Mouse (Mus musculus) left cerebral cortex, postnatal 36 days (tissue): Measurements from ENCODE around the gene Kazn. TPM values are rescaled to one million over a fixed set of nuclear protein-coding genes. Genes with fewer than 3 reads are reported as not detected.

Experiments
- DNase-seq, 2 experiments: peaks; one replicate each; pipeline ENCODE4 v3.0.0; 2021 to 2022; ENCODE audit warnings: low spot score in 2 of 2, mixed read lengths in 1 of 2
- intact Hi-C: fragments of 180-260 bp; cut with DNase I; formaldehyde crosslinking; loops from one replicate; pipeline ENCODE4 v1.15.1; 2025
- total RNA-seq, 2 experiments: library from RNA; stranded (reverse); gene quantifications; 2 replicates each; pipeline ENCODE4 v1.2.3; 2021

Kazn gene
- total RNA-seq, 2 experiments from 2014 or later: 80.6 to 112 TPM

DNA sequence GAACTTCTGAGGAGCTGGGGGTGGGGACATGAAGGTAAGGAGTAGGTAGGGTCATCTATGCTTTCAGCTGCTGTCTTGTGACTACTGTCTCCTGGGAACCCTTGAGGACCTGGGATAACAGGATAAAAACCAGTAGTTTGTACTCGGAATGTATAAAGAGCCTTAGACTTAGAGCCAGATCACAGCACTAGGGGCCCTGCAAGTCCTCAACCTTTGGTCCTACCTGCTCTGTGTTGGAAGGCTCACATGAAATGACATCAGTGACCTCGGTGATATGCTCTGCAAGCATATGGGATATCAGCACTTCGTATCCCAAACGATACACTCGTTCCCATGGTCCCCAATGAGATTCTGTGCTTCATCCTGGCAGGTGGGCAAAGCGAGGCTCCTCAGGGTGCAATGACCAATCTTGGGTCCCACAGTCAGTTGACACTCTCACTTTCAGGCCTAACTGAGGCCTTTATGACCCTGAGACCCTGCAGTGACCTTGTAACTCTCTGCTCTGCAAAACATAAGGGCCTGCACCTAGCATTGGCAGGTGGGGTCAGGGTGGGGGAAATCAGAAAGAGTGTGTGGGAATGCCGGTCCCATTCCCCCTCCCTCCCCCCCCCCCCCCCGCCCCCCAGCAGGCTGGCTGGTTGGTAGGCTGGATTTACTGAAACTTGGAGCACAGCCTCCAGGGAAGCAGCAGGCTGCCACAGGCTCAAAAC, 67.3 kb downstream of the Kazn start:
- DNase-seq: no peak

DNA sequence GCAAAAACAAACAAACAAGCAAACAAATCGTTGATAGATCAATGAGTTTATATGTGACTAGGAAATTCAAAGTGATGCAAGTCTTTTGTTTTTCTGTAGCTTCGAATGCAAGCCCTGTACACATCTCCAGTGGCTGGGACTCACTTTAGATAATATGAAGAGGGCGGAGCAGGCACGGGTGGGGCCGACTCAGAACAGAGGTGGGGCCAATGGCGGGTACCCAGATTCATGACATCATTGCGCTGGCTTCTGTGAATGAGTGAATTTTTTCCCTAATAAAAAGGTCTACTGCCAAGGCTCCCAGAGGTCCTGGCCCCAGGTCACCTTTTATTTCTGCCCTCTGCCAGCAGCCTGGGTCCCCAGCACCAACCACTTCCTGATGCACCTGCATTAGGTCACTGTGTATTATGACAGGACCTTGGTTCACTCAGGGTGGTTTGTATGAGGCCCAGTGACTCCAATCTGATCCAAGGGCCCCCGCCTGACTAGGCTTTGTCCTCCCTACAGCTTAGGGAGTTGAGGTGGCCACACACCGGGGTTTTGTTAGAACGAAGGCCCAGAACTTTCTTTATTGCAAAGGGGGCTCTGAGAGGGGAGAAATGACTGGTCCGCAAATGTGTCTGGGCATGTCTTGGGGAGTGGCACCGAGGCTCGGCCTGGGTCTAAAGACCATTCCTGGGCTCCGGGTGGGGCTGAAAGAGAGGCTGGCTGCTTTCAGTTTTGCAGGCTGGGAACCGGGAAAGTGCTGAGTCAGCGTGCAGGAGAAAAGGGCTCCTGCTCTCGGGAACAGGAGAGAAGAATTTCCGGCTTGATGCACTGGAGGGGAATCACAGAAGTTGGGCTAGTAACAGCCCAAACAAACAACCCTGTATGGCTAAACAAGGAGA, 68.1 kb downstream of the Kazn start:
- intact Hi-C loops: no loop called here
- DNase-seq: no peak

More for the DNA sequence above, 67.3 kb downstream of the Kazn start:
- intact Hi-C loops: no loop called here

DNA sequence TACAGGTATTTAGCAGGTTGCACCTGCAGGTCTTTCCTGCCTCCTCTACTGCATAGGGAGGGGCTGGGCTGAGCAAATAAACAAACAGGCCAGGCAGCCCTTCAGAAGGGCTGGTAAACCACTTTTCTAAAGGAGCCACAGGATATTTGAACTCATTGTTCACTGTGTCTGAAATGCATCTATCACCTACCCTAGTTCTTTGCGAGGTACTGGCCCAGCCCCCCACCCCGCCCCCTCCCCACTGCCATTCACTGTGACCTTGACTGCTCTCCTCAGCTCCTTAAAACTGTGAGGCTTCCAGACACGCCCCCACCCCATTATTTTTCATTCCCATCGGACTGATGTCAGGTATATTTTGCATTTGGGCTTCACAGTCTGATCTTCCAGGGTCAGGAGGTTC, 69.6 kb downstream of the Kazn start:
- intact Hi-C loops: loop anchor here (5.0 kb wide), 1 partner anchor 68 kb away; the partner anchor contains the start of gene Kazn
- no peak for DNase-seq

- intact Hi-C loops: loop anchor here (5.0 kb wide), 1 partner anchor 69 kb away; the partner anchor contains the start of gene Kazn
- DNase-seq: no peak
Observed at GRCm38 (mm10) chr4:142168352-142168751, 70.8 kb downstream of the Kazn start.

DNA sequence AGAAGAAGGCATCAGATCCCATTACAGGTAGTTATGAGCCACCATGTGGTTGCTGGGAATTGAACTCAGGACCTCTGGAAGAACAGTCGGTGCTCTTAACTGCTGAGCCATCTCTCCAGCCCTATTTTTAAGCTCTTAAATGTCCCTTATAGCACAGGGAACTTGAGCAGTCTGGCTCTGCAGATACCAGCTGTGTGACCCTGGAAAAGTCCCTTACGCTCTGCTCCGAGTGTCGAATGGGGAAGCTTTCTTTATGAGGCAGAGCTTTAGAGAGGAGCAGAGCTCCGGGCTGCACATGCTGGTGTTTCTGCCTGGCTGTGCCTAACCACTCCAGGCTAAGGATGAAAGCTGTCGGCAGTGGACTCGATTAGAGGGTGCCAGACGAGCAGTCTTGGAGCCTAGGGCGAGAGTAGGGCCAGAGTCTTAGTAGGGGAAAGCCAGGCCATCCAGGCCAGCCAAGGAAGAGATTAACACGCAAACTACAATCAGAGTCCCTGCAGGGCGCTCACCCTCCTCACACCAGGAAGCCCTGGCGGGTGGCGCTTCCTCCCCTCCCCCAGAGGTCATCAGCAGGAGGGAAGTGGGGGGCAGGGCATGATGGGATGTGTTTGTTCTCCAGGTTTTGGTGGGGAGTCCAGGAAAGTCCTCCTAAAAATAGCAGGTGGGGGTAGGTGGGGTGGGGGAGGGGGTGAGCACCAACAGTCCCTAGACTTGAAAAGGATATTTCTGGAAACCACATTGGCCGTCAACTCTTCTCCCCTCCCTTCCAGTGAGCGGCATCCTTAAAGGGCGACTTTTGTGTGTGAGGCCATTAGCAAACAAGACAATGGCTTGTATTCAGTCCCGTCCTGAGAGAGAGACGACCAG, 73.1 kb downstream of the Kazn start:
- no peak for DNase-seq
- intact Hi-C loops: loop anchor here (5.0 kb wide), 1 partner anchor 71 kb away; the partner anchor contains the start of gene Kazn

- no peak for DNase-seq
- intact Hi-C loops: loop anchor here (5.0 kb wide), 1 partner anchor 72 kb away; the partner anchor contains the start of gene Kazn
Observed at GRCm38 (mm10) chr4:142165363-142165762, 73.8 kb downstream of the Kazn start.

DNA sequence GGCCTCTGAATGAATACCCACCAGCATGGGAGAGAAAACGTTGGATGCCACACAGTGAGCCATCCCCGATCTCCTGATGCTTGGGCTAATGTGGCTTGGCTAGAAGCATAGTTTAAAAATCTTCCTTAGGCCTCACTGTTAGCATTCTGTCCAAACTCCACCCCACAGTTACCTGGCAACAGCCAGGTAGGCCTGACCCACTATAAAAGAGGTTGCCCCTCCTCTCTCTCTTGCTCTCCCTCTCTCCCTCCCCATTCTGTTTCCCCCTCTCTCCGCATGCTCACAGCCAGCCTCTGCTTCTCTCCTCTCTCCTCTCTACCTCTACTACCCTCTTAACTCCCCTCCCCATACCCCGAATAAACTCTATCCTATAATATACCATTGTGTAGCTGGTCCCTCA, 74.8 kb downstream of the Kazn start:
- intact Hi-C loops: no loop called here
- DNase-seq: no peak

GRCm38 (mm10) chr4:142163862-142164261, 75.3 kb downstream of the Kazn start:
- intact Hi-C loops: no loop called here
- DNase-seq: no peak

DNA sequence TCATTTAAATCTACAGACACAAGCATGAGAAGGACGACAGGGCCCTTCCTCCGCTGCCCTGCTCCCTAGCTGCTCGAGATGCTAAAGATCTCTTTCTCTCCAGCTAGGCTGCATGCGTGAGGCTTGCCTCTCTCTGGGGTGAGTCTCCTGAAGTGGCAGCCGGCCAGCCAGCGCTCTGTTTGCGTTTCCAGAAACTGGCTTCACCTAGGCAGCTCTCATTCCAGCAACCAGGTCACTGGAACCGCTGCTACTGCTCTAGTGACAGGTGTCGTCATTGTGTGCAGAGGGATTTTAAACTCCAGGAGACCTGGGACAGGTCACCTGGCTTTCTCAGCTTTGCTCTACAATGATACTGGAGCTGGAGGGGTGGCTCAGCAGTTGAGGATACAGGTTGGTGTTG, 76.5 kb downstream of the Kazn start:
- DNase-seq: no peak
- intact Hi-C loops: no loop called here

- intact Hi-C loops: no loop called here
- no peak for DNase-seq
Observed at GRCm38 (mm10) chr4:142162102-142162501, 77.1 kb downstream of the Kazn start.

- DNase-seq: peak in 1 of 2 experiments; percentile 33
- intact Hi-C loops: no loop called here
Observed at GRCm38 (mm10) chr4:142160041-142160440, 79.2 kb downstream of the Kazn start.

DNA sequence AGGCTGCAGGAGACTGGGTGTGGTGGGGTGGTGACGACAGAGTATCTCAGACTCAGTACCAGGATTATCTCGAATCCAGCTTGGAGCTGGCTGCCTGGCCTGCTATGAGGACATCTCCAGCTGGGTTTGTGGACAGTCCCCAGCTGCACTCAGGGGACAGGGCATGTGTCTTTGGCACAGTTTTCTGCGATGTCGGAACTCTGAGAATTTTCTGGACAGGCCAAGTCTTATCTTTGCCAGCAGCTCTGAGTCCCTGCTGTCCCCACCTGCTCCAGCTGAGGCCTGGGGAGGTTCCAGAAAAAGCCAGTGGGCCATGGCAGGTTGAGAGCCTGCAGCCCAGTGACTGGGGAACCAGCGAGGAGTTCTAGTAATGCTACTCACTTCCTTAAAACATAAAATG, 82.7 kb downstream of the Kazn start:
- no peak for DNase-seq
- intact Hi-C loops: loop anchor here (10.0 kb wide), 2 partner anchors 188 to 728 kb away; no protein-coding TSS in a partner anchor

DNA sequence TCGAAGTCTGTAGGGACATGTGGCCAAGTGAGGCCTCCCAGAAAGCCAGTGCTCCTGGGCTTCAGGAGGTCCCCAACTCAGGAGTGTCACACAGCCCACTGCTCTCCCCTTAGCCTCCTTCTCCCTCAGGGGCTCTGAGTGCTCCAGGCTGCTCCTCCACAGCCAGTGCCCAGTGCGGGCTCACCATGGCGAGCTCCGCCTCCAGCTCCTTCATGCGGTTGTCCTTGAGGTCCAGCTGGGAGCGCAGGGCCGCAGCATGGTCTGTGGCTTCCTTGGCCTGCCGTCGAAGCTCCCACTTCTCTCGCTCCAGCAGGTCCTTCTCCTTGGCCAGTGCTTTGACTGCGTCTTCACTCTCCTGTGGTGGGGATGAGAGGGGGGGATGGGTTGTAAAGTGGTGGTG, 85.0 kb downstream of the Kazn start:
- DNase-seq: no peak
- intact Hi-C loops: loop anchor here (2.0 to 10.0 kb wide), 4 partner anchors 85 to 868 kb away; partner anchors contain the start of gene Kazn

GRCm38 (mm10) chr4:142153526-142153925, 85.7 kb downstream of the Kazn start:
- intact Hi-C loops: loop anchor here (2.0 to 10.0 kb wide), 4 partner anchors 95 to 869 kb away; no protein-coding TSS in a partner anchor
- DNase-seq: peak; percentile 79 to 86

- DNase-seq: no peak
- intact Hi-C loops: loop anchor here (2.0 to 10.0 kb wide), 4 partner anchors 96 to 869 kb away; no protein-coding TSS in a partner anchor
Observed at GRCm38 (mm10) chr4:142152733-142153422, 86.3 kb downstream of the Kazn start.

DNA sequence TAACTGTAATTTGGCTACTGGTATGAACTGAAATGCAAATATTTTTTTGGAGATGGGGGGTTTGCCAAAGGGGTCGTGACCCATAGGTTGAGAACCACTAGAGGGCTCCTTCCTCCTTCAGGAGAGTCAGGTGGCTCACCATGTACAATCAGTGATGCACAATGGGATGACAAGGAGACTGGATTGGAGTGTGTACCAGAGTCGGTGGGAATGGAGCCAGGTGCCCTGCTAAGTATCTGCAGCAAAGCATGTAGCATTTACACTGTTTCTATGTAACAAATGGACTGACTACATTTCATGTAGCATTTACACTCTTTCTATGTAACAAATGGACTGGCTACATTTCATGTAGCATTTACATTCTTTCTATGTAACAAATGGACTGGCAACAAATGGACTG, 89.1 kb downstream of the Kazn start:
- intact Hi-C loops: loop anchor here (5.0 to 10.0 kb wide), 3 partner anchors 195 to 872 kb away; no protein-coding TSS in a partner anchor
- DNase-seq: no peak

DNA sequence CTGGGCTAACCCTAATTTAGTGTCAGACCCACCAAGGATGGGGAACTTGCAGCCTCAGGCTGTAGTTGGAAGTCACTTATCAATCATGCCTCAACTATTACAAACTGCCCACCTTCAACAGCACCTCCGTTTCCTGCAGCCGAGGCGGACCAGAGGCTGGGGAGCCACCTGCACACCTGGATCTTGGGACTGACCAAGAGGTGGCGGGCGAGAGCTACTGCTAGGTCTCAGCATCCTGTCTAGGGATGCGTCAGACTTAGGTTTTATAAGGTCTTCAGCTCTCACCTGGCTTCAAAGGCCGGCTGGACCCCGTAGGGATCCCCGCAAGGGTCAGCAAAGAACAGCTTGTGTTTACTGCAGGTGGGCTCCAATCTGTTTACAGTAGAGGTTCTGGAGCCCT, 90.0 kb downstream of the Kazn start:
- intact Hi-C loops: no loop called here
- DNase-seq: no peak

DNA sequence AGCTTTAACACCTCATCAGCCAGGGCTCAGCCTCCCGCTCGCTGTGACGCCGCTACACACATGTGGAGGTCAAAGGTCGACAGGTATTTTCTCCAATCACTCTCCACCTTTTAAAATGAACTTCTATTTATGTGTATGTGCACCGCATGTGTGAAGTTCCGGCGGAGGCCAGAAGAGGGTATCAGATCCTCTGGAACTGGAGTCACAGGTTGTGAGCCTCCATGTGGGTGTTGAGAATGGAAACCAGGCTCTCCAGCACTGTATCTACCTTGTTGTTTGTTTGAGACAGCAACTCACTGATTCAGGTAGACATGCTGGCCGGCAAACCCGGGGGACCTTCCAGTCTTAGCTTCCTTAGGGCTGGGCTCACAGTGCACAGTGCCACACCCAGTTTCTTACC, 91.5 kb downstream of the Kazn start:
- no peak for DNase-seq
- intact Hi-C loops: no loop called here

- DNase-seq: no peak
- intact Hi-C loops: loop anchor here (2.0 kb wide), 1 partner anchor 139 kb away; no protein-coding TSS in a partner anchor
Observed at GRCm38 (mm10) chr4:142144096-142144495, 95.1 kb downstream of the Kazn start.
